Mouse (Mus musculus): ENCODE measurements around the gene 2700049A03Rik. TPM values are rescaled to one million over a fixed set of nuclear protein-coding genes. Genes with fewer than 3 reads are reported as not detected.

2700049A03Rik gene
- polyA plus RNA-seq, 1 experiment, result 25.3 TPM

DNA sequence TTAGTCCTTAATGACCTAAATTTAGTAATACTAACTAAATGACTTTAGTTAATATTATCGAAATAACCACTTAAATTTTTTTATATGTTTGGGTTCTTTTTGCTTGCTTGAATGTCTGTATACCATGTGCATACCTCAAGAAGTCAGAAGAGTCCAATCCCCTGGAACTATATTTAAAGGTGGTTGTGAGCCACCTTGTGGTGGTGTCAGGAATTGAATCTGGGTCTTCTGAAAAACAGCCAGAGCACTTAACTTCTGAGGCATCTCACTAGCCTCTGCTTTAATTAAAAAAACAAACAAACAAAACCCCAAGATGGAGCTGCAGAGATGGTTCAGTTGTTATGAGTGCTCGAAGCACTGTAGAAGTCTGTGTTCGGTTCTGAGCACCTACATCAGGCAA is 11.0 kb downstream of the 2700049A03Rik start:
- Histone ChIP-seq H3K27me3 (ENCODE audit: control insufficient read depth, insufficient read depth, low read length) (no peaks in the 10 kb centered on the region), H3K4me3 (ENCODE audit: control insufficient read depth, low read depth, low read length) (no peak overlapping the region), H3K4me1 (ENCODE audit: control insufficient read depth, insufficient read depth, low read length) (no peaks in the 10 kb centered on the region), H3K27ac (ENCODE audit: control insufficient read depth, insufficient read depth, low read depth, low read length) (no peak overlapping the region), H3K36me3 (ENCODE audit: control insufficient read depth, insufficient read depth, low read length) (peaks cover 1% of the 10 kb centered on the region)
- no peak for TF ChIP-seq CTCF (IDR thresholded peaks at IDR 0.05; ENCODE audit: control insufficient read depth, insufficient read depth, insufficient replicate concordance, low read depth, low read length)
- no peak for TF ChIP-seq POLR2A (IDR thresholded peaks at IDR 0.05; ENCODE audit: control insufficient read depth, low read depth, low read length)

DNA sequence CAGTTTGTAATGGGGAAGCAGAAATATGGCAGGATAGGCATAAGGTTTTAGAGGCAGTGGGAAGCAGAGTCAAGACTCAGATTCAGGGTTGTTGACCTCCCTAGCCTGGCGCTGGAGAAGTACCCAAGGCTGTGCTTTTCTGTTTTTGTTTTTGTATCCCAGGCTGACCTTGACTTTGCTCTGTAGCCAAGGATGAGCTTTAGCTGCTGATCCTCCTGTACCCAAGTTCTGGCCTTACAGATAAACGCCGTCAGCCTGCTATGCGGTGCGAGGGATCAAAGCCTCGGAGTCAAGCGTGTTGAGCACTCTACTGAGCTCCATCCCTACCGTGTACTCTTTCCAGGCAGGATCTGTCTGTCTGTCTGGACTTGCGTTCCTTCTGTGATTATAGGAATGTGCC is 12.2 kb downstream of the 2700049A03Rik start:
- Histone ChIP-seq H3K4me1 (ENCODE audit: control insufficient read depth, insufficient read depth, low read length) (no peaks in the 10 kb centered on the region), H3K4me3 (ENCODE audit: control insufficient read depth, low read depth, low read length) (no peak overlapping the region), H3K36me3 (ENCODE audit: control insufficient read depth, insufficient read depth, low read length) (no peaks in the 10 kb centered on the region; the same call in none of the 2 replicates), H3K27me3 (ENCODE audit: control insufficient read depth, insufficient read depth, low read length) (no peaks in the 10 kb centered on the region), H3K27ac (ENCODE audit: control insufficient read depth, insufficient read depth, low read depth, low read length) (no peak overlapping the region)
- no peak for TF ChIP-seq CTCF (IDR thresholded peaks at IDR 0.05; ENCODE audit: control insufficient read depth, insufficient read depth, insufficient replicate concordance, low read depth, low read length)
- no peak for TF ChIP-seq POLR2A (IDR thresholded peaks at IDR 0.05; ENCODE audit: control insufficient read depth, low read depth, low read length)

- no peaks in the 10 kb centered on the region for H3K27me3 ChIP-seq (ENCODE audit: control insufficient read depth, insufficient read depth, low read length)
- H3K36me3 ChIP-seq (ENCODE audit: control insufficient read depth, insufficient read depth, low read length), result no peaks in the 10 kb centered on the region; the same call in none of the 2 replicates
- no peak for TF ChIP-seq POLR2A (IDR thresholded peaks at IDR 0.05; ENCODE audit: control insufficient read depth, low read depth, low read length)
- TF ChIP-seq CTCF (IDR thresholded peaks at IDR 0.05; ENCODE audit: control insufficient read depth, insufficient read depth, insufficient replicate concordance, low read depth, low read length), result no peak
- no peak overlapping the region for H3K4me3 ChIP-seq (ENCODE audit: control insufficient read depth, low read depth, low read length)
- no peak overlapping the region for H3K27ac ChIP-seq (ENCODE audit: control insufficient read depth, insufficient read depth, low read depth, low read length)
- no peaks in the 10 kb centered on the region for H3K4me1 ChIP-seq (ENCODE audit: control insufficient read depth, insufficient read depth, low read length)
These were observed 12.8 kb downstream of the 2700049A03Rik start for GRCm38 (mm10) chr12:71149456-71149855.

DNA sequence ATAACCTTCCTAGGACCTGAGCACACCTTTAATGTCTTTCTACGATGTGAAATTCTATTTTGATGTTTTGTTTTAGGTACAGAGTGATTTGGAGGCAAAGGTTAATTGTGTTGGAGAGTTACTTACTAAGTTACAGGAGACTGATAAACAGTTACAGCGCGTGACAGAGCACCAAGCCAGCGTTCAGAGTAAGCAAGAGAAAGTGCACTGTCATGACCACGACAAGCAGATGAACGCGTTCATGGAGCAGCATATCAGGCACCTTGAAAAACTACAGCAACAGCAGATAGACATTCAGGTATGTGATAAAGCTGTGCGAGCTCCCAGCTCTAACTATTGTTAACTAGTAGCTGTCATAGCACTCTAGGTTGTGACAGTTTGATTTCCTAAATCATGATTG is 13.5 kb downstream of the 2700049A03Rik start:
- no peaks in the 10 kb centered on the region for H3K27me3 ChIP-seq (ENCODE audit: control insufficient read depth, insufficient read depth, low read length)
- no peaks in the 10 kb centered on the region for H3K4me1 ChIP-seq (ENCODE audit: control insufficient read depth, insufficient read depth, low read length)
- H3K36me3 ChIP-seq (ENCODE audit: control insufficient read depth, insufficient read depth, low read length), result no peaks in the 10 kb centered on the region; the same call in none of the 2 replicates
- no peak overlapping the region for H3K4me3 ChIP-seq (ENCODE audit: control insufficient read depth, low read depth, low read length)
- no peak for TF ChIP-seq POLR2A (IDR thresholded peaks at IDR 0.05; ENCODE audit: control insufficient read depth, low read depth, low read length)
- no peak for TF ChIP-seq CTCF (IDR thresholded peaks at IDR 0.05; ENCODE audit: control insufficient read depth, insufficient read depth, insufficient replicate concordance, low read depth, low read length)
- H3K27ac ChIP-seq (ENCODE audit: control insufficient read depth, insufficient read depth, low read depth, low read length), result no peak overlapping the region

GRCm38 (mm10) chr12:71154979-71155378 is 18.3 kb downstream of the 2700049A03Rik start:
- Histone ChIP-seq H3K4me3 (ENCODE audit: control insufficient read depth, low read depth, low read length) (no peak overlapping the region), H3K4me1 (ENCODE audit: control insufficient read depth, insufficient read depth, low read length) (no peaks in the 10 kb centered on the region), H3K27me3 (ENCODE audit: control insufficient read depth, insufficient read depth, low read length) (no peaks in the 10 kb centered on the region), H3K36me3 (ENCODE audit: control insufficient read depth, insufficient read depth, low read length) (peaks cover 1% of the 10 kb centered on the region; the same call in 1 of the 2 replicates), H3K27ac (ENCODE audit: control insufficient read depth, insufficient read depth, low read depth, low read length) (no peak overlapping the region)
- no peak for TF ChIP-seq CTCF (IDR thresholded peaks at IDR 0.05; ENCODE audit: control insufficient read depth, insufficient read depth, insufficient replicate concordance, low read depth, low read length)
- no peak for TF ChIP-seq POLR2A (IDR thresholded peaks at IDR 0.05; ENCODE audit: control insufficient read depth, low read depth, low read length)

DNA sequence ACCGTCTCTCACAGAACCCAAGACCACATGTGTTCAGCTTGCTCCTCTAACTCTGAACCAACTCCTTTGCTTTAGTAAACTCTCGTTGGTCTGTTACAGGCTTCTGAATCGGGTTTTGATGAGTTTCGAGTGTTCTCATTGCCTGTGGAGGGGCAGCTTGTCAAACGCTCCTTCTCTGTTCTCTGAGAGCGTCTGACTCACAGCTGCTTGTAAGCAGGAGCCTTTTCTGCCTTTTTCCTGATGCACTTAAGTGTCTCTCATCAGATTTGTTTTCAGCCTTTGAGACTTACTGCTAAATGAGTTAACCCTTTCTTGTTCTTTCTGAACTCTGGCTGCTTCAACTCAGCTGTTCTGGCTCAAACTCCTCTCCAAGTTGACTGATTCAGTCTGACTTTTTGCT is 21.3 kb downstream of the 2700049A03Rik start:
- Histone ChIP-seq H3K4me3 (ENCODE audit: control insufficient read depth, low read depth, low read length) (no peak overlapping the region), H3K4me1 (ENCODE audit: control insufficient read depth, insufficient read depth, low read length) (no peaks in the 10 kb centered on the region), H3K27ac (ENCODE audit: control insufficient read depth, insufficient read depth, low read depth, low read length) (no peak overlapping the region), H3K27me3 (ENCODE audit: control insufficient read depth, insufficient read depth, low read length) (no peaks in the 10 kb centered on the region), H3K36me3 (ENCODE audit: control insufficient read depth, insufficient read depth, low read length) (peaks cover 1% of the 10 kb centered on the region; the same call in 1 of the 2 replicates)
- no peak for TF ChIP-seq CTCF (IDR thresholded peaks at IDR 0.05; ENCODE audit: control insufficient read depth, insufficient read depth, insufficient replicate concordance, low read depth, low read length)
- TF ChIP-seq POLR2A (IDR thresholded peaks at IDR 0.05; ENCODE audit: control insufficient read depth, low read depth, low read length), result no peak

- H3K27ac ChIP-seq (ENCODE audit: control insufficient read depth, insufficient read depth, low read depth, low read length), result no peak overlapping the region
- H3K4me1 ChIP-seq (ENCODE audit: control insufficient read depth, insufficient read depth, low read length), result no peaks in the 10 kb centered on the region
- no peak overlapping the region for H3K4me3 ChIP-seq (ENCODE audit: control insufficient read depth, low read depth, low read length)
- no peaks in the 10 kb centered on the region for H3K27me3 ChIP-seq (ENCODE audit: control insufficient read depth, insufficient read depth, low read length)
- TF ChIP-seq CTCF (IDR thresholded peaks at IDR 0.05; ENCODE audit: control insufficient read depth, insufficient read depth, insufficient replicate concordance, low read depth, low read length), result no peak
- no peak for TF ChIP-seq POLR2A (IDR thresholded peaks at IDR 0.05; ENCODE audit: control insufficient read depth, low read depth, low read length)
- H3K36me3 ChIP-seq (ENCODE audit: control insufficient read depth, insufficient read depth, low read length), result peaks cover 2% of the 10 kb centered on the region
These were observed 27.8 kb downstream of the 2700049A03Rik start for GRCm38 (mm10) chr12:71164410-71164809.

GRCm38 (mm10) chr12:71169911-71170310 is 33.3 kb downstream of the 2700049A03Rik start:
- no peaks in the 10 kb centered on the region for H3K4me1 ChIP-seq (ENCODE audit: control insufficient read depth, insufficient read depth, low read length)
- no peak overlapping the region for H3K27ac ChIP-seq (ENCODE audit: control insufficient read depth, insufficient read depth, low read depth, low read length)
- no peak for TF ChIP-seq CTCF (IDR thresholded peaks at IDR 0.05; ENCODE audit: control insufficient read depth, insufficient read depth, insufficient replicate concordance, low read depth, low read length)
- TF ChIP-seq POLR2A (IDR thresholded peaks at IDR 0.05; ENCODE audit: control insufficient read depth, low read depth, low read length), result no peak
- no peaks in the 10 kb centered on the region for H3K27me3 ChIP-seq (ENCODE audit: control insufficient read depth, insufficient read depth, low read length)
- H3K4me3 ChIP-seq (ENCODE audit: control insufficient read depth, low read depth, low read length), result no peak overlapping the region
- peaks cover 4% of the 10 kb centered on the region for H3K36me3 ChIP-seq (ENCODE audit: control insufficient read depth, insufficient read depth, low read length)

Measured in testis, adult 2 months (tissue).